Mouse (Mus musculus): ENCODE results near the gene Kif5a. TPM values are rescaled to one million over a fixed set of nuclear protein-coding genes. Genes with fewer than 3 reads are reported as not detected.

Gene Kif5a
- total RNA-seq, 1 experiment, result 6.2 TPM

DNA sequence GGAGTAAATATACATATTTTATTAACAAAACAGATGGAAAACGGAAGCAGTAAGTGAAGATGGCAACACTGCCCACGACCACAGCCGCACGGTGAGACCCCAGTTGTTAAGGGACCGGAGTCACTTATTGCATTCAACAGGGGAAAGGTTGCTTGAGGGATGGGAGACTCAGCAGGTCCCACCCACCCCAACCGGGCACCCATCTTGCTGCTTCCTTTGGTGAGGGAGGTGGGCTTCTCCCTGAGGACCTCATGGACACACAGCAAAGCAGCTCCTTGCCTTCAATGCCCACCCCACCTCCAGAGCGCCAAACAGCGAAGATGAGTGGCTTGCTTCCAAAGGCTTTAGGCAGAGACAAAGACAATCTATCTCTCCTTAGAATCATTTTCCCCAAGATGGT, 66.0 kb downstream of the Kif5a start:
- Histone ChIP-seq H3K27ac (ENCODE audit: insufficient read depth, low read depth, low read length, poor library complexity, severe bottlenecking) (no peak overlapping the region), H3K36me3 (ENCODE audit: control insufficient read depth, insufficient read depth, low read length, poor library complexity, severe bottlenecking) (peaks cover 26% of the 10 kb centered on the region; the same call in 1 of the 2 replicates), H3K4me3 (ENCODE audit: insufficient read depth in 1 of 2, low read depth in 1 of 2, low read length in 2 of 2, poor library complexity in 1 of 2, severe bottlenecking in 1 of 2) (no peak overlapping the region), H3K9me3 (ENCODE audit: control insufficient read depth, insufficient read depth, low read depth, low read length) (no peaks in the 10 kb centered on the region), H3K4me1 (ENCODE audit: control insufficient read depth in 2 of 2, insufficient read depth in 2 of 2, low read length in 2 of 2, poor library complexity in 1 of 2) (peaks cover 9 to 18% of the 10 kb centered on the region in 2 experiments), H3K9ac (ENCODE audit: insufficient read depth, low read depth, low read length, poor library complexity, severe bottlenecking) (no peak overlapping the region)
- DNase-seq (ENCODE audit: low read depth, low spot score), result no peak
- TF ChIP-seq ZC3H11A (IDR thresholded peaks at IDR 0.05; ENCODE audit: borderline replicate concordance, low read depth, low read length) (no peak), HCFC1 (IDR thresholded peaks at IDR 0.05; ENCODE audit: borderline replicate concordance, insufficient read depth, low read length) (no peak)
- in situ Hi-C loops (cut with MboI; ENCODE audit: low sequenced_read_pairs in 2 of 2, unreplicated experiment in 2 of 2), result no loop called here

GRCm38 (mm10) chr10:127196392-127196791, 66.8 kb downstream of the Kif5a start:
- no peaks in the 10 kb centered on the region for H3K9me3 ChIP-seq (ENCODE audit: control insufficient read depth, insufficient read depth, low read depth, low read length)
- peak overlapping the region in 1 of 2 experiments; percentile 85; a peak in 3 of 4 replicates for H3K4me3 ChIP-seq (ENCODE audit: insufficient read depth in 1 of 2, low read depth in 1 of 2, low read length in 2 of 2, poor library complexity in 1 of 2, severe bottlenecking in 1 of 2)
- peak overlapping the region; percentile 29; the same call in 1 of the 2 replicates for H3K27ac ChIP-seq (ENCODE audit: insufficient read depth, low read depth, low read length, poor library complexity, severe bottlenecking)
- in situ Hi-C loops (cut with MboI; ENCODE audit: low sequenced_read_pairs in 2 of 2, unreplicated experiment in 2 of 2), result no loop called here
- H3K4me1 ChIP-seq (ENCODE audit: control insufficient read depth in 2 of 2, insufficient read depth in 2 of 2, low read length in 2 of 2, poor library complexity in 1 of 2), result peaks cover 9 to 18% of the 10 kb centered on the region in 2 experiments
- H3K36me3 ChIP-seq (ENCODE audit: control insufficient read depth, insufficient read depth, low read length, poor library complexity, severe bottlenecking), result peaks cover 26% of the 10 kb centered on the region; the same call in 1 of the 2 replicates
- no peak for DNase-seq (ENCODE audit: low read depth, low spot score)
- TF ChIP-seq MAFK (IDR thresholded peaks at IDR 0.05; ENCODE audit: insufficient read depth, low read depth, low read length) (no peak), ZNF384 (IDR thresholded peaks at IDR 0.05; ENCODE audit: low read depth, low read length) (no peak), HCFC1 (IDR thresholded peaks at IDR 0.05; ENCODE audit: borderline replicate concordance, insufficient read depth, low read length) (no peak), CHD2 (IDR thresholded peaks at IDR 0.05; ENCODE audit: low read depth, low read length) (no peak)
- H3K9ac ChIP-seq (ENCODE audit: insufficient read depth, low read depth, low read length, poor library complexity, severe bottlenecking), result 0 out of 2 replicates have a peak overlapping the region, but pooled peaks have one; percentile 14

DNA sequence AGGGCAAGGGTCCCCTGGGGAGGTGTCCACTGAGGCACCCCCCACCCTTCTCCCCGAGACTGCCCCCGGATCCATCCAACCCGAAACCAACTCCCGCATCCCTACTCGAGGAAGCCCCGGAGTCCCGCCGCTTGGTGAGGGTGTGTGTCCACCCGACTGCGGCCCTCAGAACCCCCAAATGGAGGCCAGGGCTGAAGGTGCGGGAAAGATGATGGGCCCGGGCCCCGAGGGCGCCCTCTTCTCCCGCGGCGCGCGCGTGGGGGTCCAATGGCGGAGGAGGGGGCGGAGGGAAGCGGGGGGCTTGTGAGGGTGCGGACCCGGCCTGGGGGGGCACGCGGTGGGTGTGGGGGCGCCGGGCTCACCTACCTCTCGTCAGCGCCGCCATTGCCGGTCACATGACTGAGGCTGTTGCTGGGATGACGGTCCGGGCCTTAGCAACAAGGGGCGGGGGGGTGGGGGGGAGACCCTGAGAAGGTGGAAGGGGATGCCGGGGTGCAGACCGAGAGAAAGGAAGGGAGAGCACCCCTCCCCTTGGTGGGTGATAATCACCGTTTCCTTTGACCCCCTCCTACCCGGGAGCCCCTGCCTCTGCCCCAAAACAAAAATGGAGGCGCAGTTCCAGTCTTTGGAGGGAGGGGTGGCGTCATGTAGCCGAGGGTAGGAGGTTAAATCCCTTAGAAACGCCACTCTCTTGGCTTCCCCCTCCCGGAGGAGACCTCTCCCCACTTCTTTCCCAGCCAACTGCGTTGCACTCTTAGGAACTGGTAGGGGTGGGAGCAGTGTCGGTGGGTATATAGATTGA, 67.6 kb downstream of the Kif5a start, which contains the start of gene Dtx3:
Gene Dtx3 (minus strand): TSS at position 401 of the 802 bp plus-strand sequence.
- Histone ChIP-seq H3K4me1 (ENCODE audit: control insufficient read depth in 2 of 2, insufficient read depth in 2 of 2, low read length in 2 of 2, poor library complexity in 1 of 2) (peaks cover 9 to 27% of the 10 kb centered on the region in 2 experiments), H3K27ac (ENCODE audit: insufficient read depth, low read depth, low read length, poor library complexity, severe bottlenecking) (peak within 1 kb of the TSS; percentile 75), H3K36me3 (ENCODE audit: control insufficient read depth, insufficient read depth, low read length, poor library complexity, severe bottlenecking) (peaks cover 22% of the 10 kb centered on the region; the same call in 1 of the 2 replicates), H3K4me3 (ENCODE audit: insufficient read depth in 1 of 2, low read depth in 1 of 2, low read length in 2 of 2, poor library complexity in 1 of 2, severe bottlenecking in 1 of 2) (peak within 1 kb of the TSS; percentile 85 to 98), H3K9me3 (ENCODE audit: control insufficient read depth, insufficient read depth, low read depth, low read length) (no peaks in the 10 kb centered on the region), H3K9ac (ENCODE audit: insufficient read depth, low read depth, low read length, poor library complexity, severe bottlenecking) (peak within 1 kb of the TSS; percentile 91)
- in situ Hi-C loops (cut with MboI; ENCODE audit: low sequenced_read_pairs in 2 of 2, unreplicated experiment in 2 of 2), result no loop called here
- no peak for TF ChIP-seq HCFC1 (IDR thresholded peaks at IDR 0.05; ENCODE audit: borderline replicate concordance, insufficient read depth, low read length)
- TF ChIP-seq ZC3H11A (IDR thresholded peaks at IDR 0.05; ENCODE audit: borderline replicate concordance, low read depth, low read length), result no peak
- TF ChIP-seq MAFK (IDR thresholded peaks at IDR 0.05; ENCODE audit: insufficient read depth, low read depth, low read length), result no peak
- TF ChIP-seq ZNF384 (IDR thresholded peaks at IDR 0.05; ENCODE audit: low read depth, low read length), result no peak
- no peak for DNase-seq (ENCODE audit: low read depth, low spot score)

DNA sequence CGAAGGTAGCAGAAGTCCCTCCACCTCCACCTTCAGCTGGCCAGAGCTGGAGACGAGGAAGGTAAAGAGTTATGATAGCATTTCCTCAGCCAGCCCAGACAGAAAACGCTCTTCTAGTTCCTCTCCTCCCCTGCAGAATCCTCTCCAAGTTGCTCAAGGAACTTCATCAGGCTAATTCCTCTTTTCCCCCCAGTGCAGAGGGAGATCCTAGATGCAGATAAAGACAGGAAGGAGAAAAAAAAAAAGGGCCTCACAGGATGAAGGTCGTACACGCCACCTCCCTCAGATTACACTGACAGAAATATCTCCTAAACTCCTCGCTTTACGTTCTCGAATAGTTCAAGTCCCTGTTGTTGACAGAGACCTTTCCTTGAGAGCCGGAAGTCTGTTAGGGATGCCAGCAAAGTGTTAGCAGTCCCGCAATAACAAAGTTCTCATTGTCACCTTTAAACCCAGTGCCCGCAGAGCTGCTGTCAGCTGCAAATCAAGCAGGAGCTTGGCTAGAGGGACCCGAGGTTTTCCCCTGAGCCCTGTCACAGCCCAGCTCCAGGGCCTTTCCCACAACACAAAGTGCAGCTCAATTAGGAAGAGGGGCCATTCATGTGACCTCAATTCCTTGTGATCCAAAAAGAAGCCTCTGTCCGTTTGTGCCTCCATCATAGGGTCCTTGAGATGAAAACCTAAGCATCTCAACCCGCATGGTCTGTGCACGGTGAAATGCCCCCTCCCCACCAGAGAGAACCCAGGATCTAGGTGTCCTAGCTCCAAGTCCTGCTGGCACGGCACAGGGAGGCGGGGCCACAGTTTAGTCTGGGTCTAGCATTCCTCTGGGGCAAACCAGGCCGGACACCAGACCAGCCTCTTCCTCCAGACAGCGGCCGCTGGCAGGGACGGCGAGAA, 68.5 kb downstream of the Kif5a start:
- peaks cover 9 to 29% of the 10 kb centered on the region in 2 experiments for H3K4me1 ChIP-seq (ENCODE audit: control insufficient read depth in 2 of 2, insufficient read depth in 2 of 2, low read length in 2 of 2, poor library complexity in 1 of 2)
- peak overlapping the region; percentile 85 to 98 for H3K4me3 ChIP-seq (ENCODE audit: insufficient read depth in 1 of 2, low read depth in 1 of 2, low read length in 2 of 2, poor library complexity in 1 of 2, severe bottlenecking in 1 of 2)
- peak overlapping the region; percentile 75; the same call in 1 of the 2 replicates for H3K27ac ChIP-seq (ENCODE audit: insufficient read depth, low read depth, low read length, poor library complexity, severe bottlenecking)
- H3K9ac ChIP-seq (ENCODE audit: insufficient read depth, low read depth, low read length, poor library complexity, severe bottlenecking), result peak overlapping the region; percentile 91
- TF ChIP-seq CHD2 (IDR thresholded peaks at IDR 0.05; ENCODE audit: low read depth, low read length), result no peak
- H3K9me3 ChIP-seq (ENCODE audit: control insufficient read depth, insufficient read depth, low read depth, low read length), result no peaks in the 10 kb centered on the region
- in situ Hi-C loops (cut with MboI; ENCODE audit: low sequenced_read_pairs in 2 of 2, unreplicated experiment in 2 of 2), result no loop called here
- no peak for DNase-seq (ENCODE audit: low read depth, low spot score)
- H3K36me3 ChIP-seq (ENCODE audit: control insufficient read depth, insufficient read depth, low read length, poor library complexity, severe bottlenecking), result peaks cover 20% of the 10 kb centered on the region; the same call in 1 of the 2 replicates

Measured in ES-E14 (cell line).